Mouse (Mus musculus): ENCODE measurements at regions not wholly inside any gene's neighbourhood (a gene's known extent, or its start where the extent isn't known, plus 50 kb on each side); places are given as distances from the start of the nearest gene placed in this dataset.

GRCm38 (mm10) chr2:133208498-133208897 lies 262.8 kb upstream of the Fermt1 start:
- intact Hi-C loops (cut with DNase I), result no loop called here

GRCm38 (mm10) chr2:133221762-133222556 lies 276.3 kb upstream of the Fermt1 start:
- intact Hi-C loops (cut with DNase I), result no loop called here

GRCm38 (mm10) chr2:133235175-133235920 lies 289.6 kb upstream of the Fermt1 start:
- intact Hi-C loops (cut with DNase I), result no loop called here

GRCm38 (mm10) chr2:133252131-133252530 lies 299.8 kb upstream of the Bmp2 start:
- intact Hi-C loops (cut with DNase I), result no loop called here

GRCm38 (mm10) chr2:133274424-133274823 lies 277.5 kb upstream of the Bmp2 start:
- intact Hi-C loops (cut with DNase I), result no loop called here

- intact Hi-C loops (cut with DNase I), result no loop called here
Observed at GRCm38 (mm10) chr2:133278546-133278945, 273.4 kb upstream of the Bmp2 start.

- intact Hi-C loops (cut with DNase I), result no loop called here
Observed at GRCm38 (mm10) chr2:133279275-133279674, 272.7 kb upstream of the Bmp2 start.

GRCm38 (mm10) chr2:133282692-133283091 lies 269.3 kb upstream of the Bmp2 start:
- intact Hi-C loops (cut with DNase I), result no loop called here

- intact Hi-C loops (cut with DNase I), result no loop called here
Observed at GRCm38 (mm10) chr2:133283709-133284108, 268.2 kb upstream of the Bmp2 start.

GRCm38 (mm10) chr2:133294136-133294535 lies 257.8 kb upstream of the Bmp2 start:
- intact Hi-C loops (cut with DNase I), result no loop called here

GRCm38 (mm10) chr2:133305936-133306335 lies 246.0 kb upstream of the Bmp2 start:
- intact Hi-C loops (cut with DNase I), result no loop called here

- intact Hi-C loops (cut with DNase I), result no loop called here
Observed at GRCm38 (mm10) chr2:133311001-133311400, 241.0 kb upstream of the Bmp2 start.

- intact Hi-C loops (cut with DNase I), result no loop called here
Observed at GRCm38 (mm10) chr2:133326290-133327050, 225.5 kb upstream of the Bmp2 start.

GRCm38 (mm10) chr2:133327653-133328052 lies 224.3 kb upstream of the Bmp2 start:
- intact Hi-C loops (cut with DNase I), result no loop called here

- intact Hi-C loops (cut with DNase I), result no loop called here
Observed at GRCm38 (mm10) chr2:133336177-133336901, 215.6 kb upstream of the Bmp2 start.

GRCm38 (mm10) chr2:133338150-133338549 lies 213.8 kb upstream of the Bmp2 start:
- intact Hi-C loops (cut with DNase I), result no loop called here

GRCm38 (mm10) chr2:133341352-133341751 lies 210.6 kb upstream of the Bmp2 start:
- intact Hi-C loops (cut with DNase I), result no loop called here

GRCm38 (mm10) chr2:133345964-133346788 lies 205.8 kb upstream of the Bmp2 start:
- intact Hi-C loops (cut with DNase I), result no loop called here

GRCm38 (mm10) chr2:133346789-133347424 lies 205.1 kb upstream of the Bmp2 start:
- intact Hi-C loops (cut with DNase I), result no loop called here

- intact Hi-C loops (cut with DNase I), result no loop called here
Observed at GRCm38 (mm10) chr2:133351306-133351705, 200.7 kb upstream of the Bmp2 start.

All from adrenal gland (tissue).